Mouse (Mus musculus): ENCODE results near the gene Dennd5a. TPM values are rescaled to one million over a fixed set of nuclear protein-coding genes. Genes with fewer than 3 reads are reported as not detected.

Dennd5a gene
- total RNA-seq, 2 experiments from 2014 or later, result 214 to 225 TPM

- H3K4me3 ChIP-seq, result no peak overlapping the region
- TF ChIP-seq CTCF (IDR thresholded peaks at IDR 0.05), result no peak
- no peak overlapping the region for H3K27ac ChIP-seq
- intact Hi-C loops (cut with DNase I), result no loop called here
- DNase-seq (ENCODE audit: extremely low spot score in 1 of 2, low spot score in 2 of 2), result no peak
Measured at GRCm38 (mm10) chr7:109906165-109906564, 54.1 kb downstream of the Dennd5a start.

- intact Hi-C loops (cut with DNase I), result no loop called here
- Histone ChIP-seq H3K4me3 (no peak overlapping the region), H3K27ac (no peak overlapping the region)
- TF ChIP-seq CTCF (IDR thresholded peaks at IDR 0.05), result no peak
- no peak for DNase-seq (ENCODE audit: extremely low spot score in 1 of 2, low spot score in 2 of 2)
Measured at GRCm38 (mm10) chr7:109900921-109901320, 59.3 kb downstream of the Dennd5a start.

- no peak overlapping the region for H3K27ac ChIP-seq
- no peak overlapping the region for H3K4me3 ChIP-seq
- no peak for TF ChIP-seq CTCF (IDR thresholded peaks at IDR 0.05)
- no peak for DNase-seq (ENCODE audit: extremely low spot score in 1 of 2, low spot score in 2 of 2)
- intact Hi-C loops (cut with DNase I), result no loop called here
Measured at GRCm38 (mm10) chr7:109898911-109899310, 61.4 kb downstream of the Dennd5a start.

GRCm38 (mm10) chr7:109892530-109892929, 67.7 kb downstream of the Dennd5a start:
- intact Hi-C loops (cut with DNase I), result loop anchor here (2.0 to 5.0 kb wide), 3 partner anchors 100 to 185 kb away; partner anchors contain the start of gene Tmem9b
- Histone ChIP-seq H3K27ac (no peak overlapping the region), H3K4me3 (no peak overlapping the region)
- TF ChIP-seq CTCF (IDR thresholded peaks at IDR 0.05), result peak; percentile 80
- peak; percentile 69 to 79 for DNase-seq (ENCODE audit: extremely low spot score in 1 of 2, low spot score in 2 of 2)

- no peak for DNase-seq (ENCODE audit: extremely low spot score in 1 of 2, low spot score in 2 of 2)
- Histone ChIP-seq H3K27ac (no peak overlapping the region), H3K4me3 (no peak overlapping the region)
- intact Hi-C loops (cut with DNase I), result loop anchor here (2.0 to 5.0 kb wide), 3 partner anchors 99 to 184 kb away; partner anchors contain the start of gene Tmem9b
- TF ChIP-seq CTCF (IDR thresholded peaks at IDR 0.05), result no peak
Measured at GRCm38 (mm10) chr7:109891786-109892185, 68.5 kb downstream of the Dennd5a start.

GRCm38 (mm10) chr7:109890256-109890655, 70.0 kb downstream of the Dennd5a start:
- no peak for DNase-seq (ENCODE audit: extremely low spot score in 1 of 2, low spot score in 2 of 2)
- no peak for TF ChIP-seq CTCF (IDR thresholded peaks at IDR 0.05)
- intact Hi-C loops (cut with DNase I), result loop anchor here (5.0 kb wide), 1 partner anchor 183 kb away; no protein-coding TSS in a partner anchor
- Histone ChIP-seq H3K4me3 (no peak overlapping the region), H3K27ac (no peak overlapping the region)

- intact Hi-C loops (cut with DNase I), result no loop called here
- TF ChIP-seq CTCF (IDR thresholded peaks at IDR 0.05), result no peak; the same call in 1 of the 2 replicates
- Histone ChIP-seq H3K27ac (no peak overlapping the region), H3K4me3 (no peak overlapping the region)
- DNase-seq (ENCODE audit: extremely low spot score in 1 of 2, low spot score in 2 of 2), result no peak
Measured at GRCm38 (mm10) chr7:109889300-109889699, 71.0 kb downstream of the Dennd5a start.

GRCm38 (mm10) chr7:109886249-109886648, 74.0 kb downstream of the Dennd5a start:
- DNase-seq (ENCODE audit: extremely low spot score in 1 of 2, low spot score in 2 of 2), result no peak
- Histone ChIP-seq H3K4me3 (no peak overlapping the region), H3K27ac (no peak overlapping the region)
- intact Hi-C loops (cut with DNase I), result no loop called here
- TF ChIP-seq CTCF (IDR thresholded peaks at IDR 0.05), result no peak; the same call in 1 of the 2 replicates

- no peak for DNase-seq (ENCODE audit: extremely low spot score in 1 of 2, low spot score in 2 of 2)
- TF ChIP-seq CTCF (IDR thresholded peaks at IDR 0.05), result no peak
- H3K27ac ChIP-seq, result no peak overlapping the region
- no peak overlapping the region for H3K4me3 ChIP-seq
- intact Hi-C loops (cut with DNase I), result no loop called here
Measured at GRCm38 (mm10) chr7:109882574-109882973, 77.7 kb downstream of the Dennd5a start.

GRCm38 (mm10) chr7:109881561-109882099, 78.6 kb downstream of the Dennd5a start:
- intact Hi-C loops (cut with DNase I), result no loop called here
- DNase-seq (ENCODE audit: extremely low spot score in 1 of 2, low spot score in 2 of 2), result no peak

GRCm38 (mm10) chr7:109879158-109879557, 81.1 kb downstream of the Dennd5a start:
- no peak overlapping the region for H3K27ac ChIP-seq
- intact Hi-C loops (cut with DNase I), result no loop called here
- DNase-seq (ENCODE audit: extremely low spot score in 1 of 2, low spot score in 2 of 2), result no peak
- no peak for TF ChIP-seq CTCF (IDR thresholded peaks at IDR 0.05)
- no peak overlapping the region for H3K4me3 ChIP-seq

More at GRCm38 (mm10) chr7:109881561-109882099, 78.6 kb downstream of the Dennd5a start:
- Histone ChIP-seq H3K4me3 (no peak overlapping the region), H3K27ac (no peak overlapping the region)
- no peak for TF ChIP-seq CTCF (IDR thresholded peaks at IDR 0.05)

GRCm38 (mm10) chr7:109876085-109876484, 84.2 kb downstream of the Dennd5a start:
- H3K4me3 ChIP-seq, result no peak overlapping the region
- no peak overlapping the region for H3K27ac ChIP-seq
- intact Hi-C loops (cut with DNase I), result no loop called here
- TF ChIP-seq CTCF (IDR thresholded peaks at IDR 0.05), result no peak; the same call in 1 of the 2 replicates
- DNase-seq (ENCODE audit: extremely low spot score in 1 of 2, low spot score in 2 of 2), result no peak

- H3K27ac ChIP-seq, result no peak overlapping the region
- no peak for DNase-seq (ENCODE audit: extremely low spot score in 1 of 2, low spot score in 2 of 2)
- TF ChIP-seq CTCF (IDR thresholded peaks at IDR 0.05), result no peak
- no peak overlapping the region for H3K4me3 ChIP-seq
- intact Hi-C loops (cut with DNase I), result no loop called here
Measured at GRCm38 (mm10) chr7:109875598-109875997, 84.7 kb downstream of the Dennd5a start.

Data from left cerebral cortex, adult 2 months (tissue).